Mouse (Mus musculus) cerebellum, postnatal 4 days (tissue): ENCODE measurements around the gene Myo3b.

Experiments used
- DNase-seq, 2 experiments: peaks; one replicate each; pipeline ENCODE4 v3.0.0; 2022; ENCODE audit warnings: low spot score in 2 of 2, mixed read lengths in 1 of 2

The Myo3b gene

GRCm38 (mm10) chr2:70278425-70279277 lies 239.7 kb downstream of the Myo3b start:
- DNase-seq: peak in 1 of 2 experiments; percentile 45

DNA sequence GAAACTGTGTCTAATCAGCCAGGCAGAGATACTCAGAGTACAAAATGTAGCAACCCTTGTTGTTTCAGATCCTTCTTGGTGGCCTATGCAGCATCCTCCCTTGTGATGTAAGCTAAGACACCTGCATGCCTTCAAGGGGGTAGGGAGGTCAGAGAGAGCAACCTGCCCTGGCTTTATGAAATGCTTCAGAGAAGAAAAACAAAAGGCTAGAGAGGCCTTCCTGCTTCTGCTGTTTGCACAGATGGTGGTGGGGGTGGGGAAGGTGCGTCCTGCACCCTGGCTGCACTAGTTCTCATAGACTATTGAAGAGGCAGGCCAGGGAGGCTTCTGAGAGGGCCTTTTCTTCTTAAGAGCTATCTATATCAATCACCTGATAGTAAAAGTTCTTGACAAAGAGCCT lies 245.2 kb downstream of the Myo3b start:
- DNase-seq: no peak

DNA sequence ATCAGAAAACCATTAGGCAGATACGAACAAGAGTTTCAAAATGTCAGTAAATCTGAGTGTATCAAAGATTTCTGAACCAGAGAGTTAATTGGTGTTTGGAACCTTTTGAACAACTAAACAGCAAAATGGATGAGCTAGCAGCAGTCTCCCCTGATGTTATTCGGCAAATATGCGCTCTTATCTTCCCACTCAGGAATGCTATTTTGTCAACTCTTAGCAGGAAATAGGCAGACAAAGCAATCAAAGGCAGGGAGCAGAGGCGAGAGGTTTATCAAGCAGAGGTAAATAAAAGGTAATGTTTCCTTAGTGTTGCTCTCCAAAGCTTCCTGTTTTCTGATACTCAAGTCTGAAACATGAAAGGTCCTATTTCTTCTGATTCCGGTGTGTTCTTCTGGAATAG lies 252.1 kb downstream of the Myo3b start:
- DNase-seq: no peak

DNA sequence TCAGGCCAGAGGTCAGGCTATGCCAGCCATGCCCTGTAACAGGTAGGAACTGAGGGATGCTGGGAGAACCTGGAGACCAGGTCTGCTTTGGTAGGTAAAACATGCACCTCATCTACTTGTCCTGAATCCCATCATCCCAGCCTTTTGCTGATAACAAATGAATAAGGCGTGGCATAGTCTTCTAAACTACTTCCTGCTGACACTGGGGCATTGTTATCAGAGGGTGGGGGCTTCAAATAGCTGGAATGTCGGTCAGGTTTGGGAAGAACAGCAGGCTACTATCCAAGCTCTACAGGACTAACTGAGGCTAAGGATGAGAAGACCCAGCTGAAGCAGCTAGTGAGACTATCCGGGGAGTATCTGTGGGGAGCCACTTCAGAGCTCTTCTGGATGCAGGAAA lies 253.8 kb downstream of the Myo3b start:
- no peak for DNase-seq

DNA sequence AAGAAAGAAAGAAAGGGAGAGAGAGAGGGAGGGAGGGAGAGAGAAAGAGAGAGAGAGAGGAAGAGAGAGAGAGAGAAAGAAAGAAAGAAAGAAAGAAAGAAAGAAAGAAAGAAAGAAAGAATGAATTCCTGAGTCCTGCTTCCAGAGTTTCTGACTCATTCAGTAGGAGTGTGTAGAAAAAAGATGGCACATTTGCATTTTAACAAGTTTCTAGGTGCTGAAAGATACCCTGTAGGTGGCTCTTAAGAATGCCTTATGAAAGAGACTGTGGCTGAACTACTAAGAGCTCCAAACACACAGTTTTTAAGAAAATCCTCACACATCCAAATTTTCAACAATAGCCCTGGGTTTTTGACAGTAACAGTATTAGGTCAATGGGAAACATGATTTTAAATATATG lies 264.0 kb downstream of the Myo3b start:
- no peak for DNase-seq

- no peak for DNase-seq
Observed at GRCm38 (mm10) chr2:70315125-70315524, 276.2 kb downstream of the Myo3b start.

DNA sequence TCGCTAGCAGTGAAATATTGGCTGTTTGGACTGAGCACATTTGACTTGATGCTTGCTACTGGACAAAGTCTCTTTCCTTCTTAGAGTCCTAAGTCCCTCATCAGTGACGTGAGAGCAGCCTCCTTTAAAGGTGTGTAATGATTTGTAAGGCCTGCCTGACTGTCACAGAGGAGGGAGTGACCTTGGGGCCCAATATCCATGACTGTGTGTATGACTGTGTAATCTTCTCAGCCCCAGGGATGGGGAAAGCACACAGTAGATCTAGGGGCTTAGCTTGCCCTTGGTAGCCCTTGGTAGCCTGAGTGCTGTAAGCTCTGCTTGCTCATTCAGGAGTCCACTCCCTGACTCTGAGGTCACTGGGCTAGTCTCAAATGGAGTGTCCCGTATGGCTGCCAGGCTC lies 276.8 kb downstream of the Myo3b start:
- DNase-seq: no peak

DNA sequence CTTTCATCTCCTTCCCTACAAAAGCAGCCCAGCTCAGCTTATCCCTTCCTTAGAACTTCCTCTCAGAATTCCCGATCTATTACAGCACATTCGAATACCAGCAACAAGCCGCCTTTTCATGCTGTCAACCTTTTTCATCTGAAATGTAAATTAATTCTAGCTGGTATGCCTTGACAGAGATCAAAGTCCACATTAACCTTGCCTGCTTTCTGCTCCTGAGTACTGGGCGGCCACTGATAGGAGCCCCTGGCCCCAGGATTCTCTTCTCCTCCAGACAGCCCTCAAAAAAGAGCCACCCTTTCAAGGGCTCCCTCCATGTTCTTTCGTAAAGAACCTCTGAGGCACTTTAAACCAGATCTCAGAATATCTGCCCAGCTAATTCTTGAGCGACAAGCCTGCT lies 278.9 kb downstream of the Myo3b start:
- DNase-seq: no peak

DNA sequence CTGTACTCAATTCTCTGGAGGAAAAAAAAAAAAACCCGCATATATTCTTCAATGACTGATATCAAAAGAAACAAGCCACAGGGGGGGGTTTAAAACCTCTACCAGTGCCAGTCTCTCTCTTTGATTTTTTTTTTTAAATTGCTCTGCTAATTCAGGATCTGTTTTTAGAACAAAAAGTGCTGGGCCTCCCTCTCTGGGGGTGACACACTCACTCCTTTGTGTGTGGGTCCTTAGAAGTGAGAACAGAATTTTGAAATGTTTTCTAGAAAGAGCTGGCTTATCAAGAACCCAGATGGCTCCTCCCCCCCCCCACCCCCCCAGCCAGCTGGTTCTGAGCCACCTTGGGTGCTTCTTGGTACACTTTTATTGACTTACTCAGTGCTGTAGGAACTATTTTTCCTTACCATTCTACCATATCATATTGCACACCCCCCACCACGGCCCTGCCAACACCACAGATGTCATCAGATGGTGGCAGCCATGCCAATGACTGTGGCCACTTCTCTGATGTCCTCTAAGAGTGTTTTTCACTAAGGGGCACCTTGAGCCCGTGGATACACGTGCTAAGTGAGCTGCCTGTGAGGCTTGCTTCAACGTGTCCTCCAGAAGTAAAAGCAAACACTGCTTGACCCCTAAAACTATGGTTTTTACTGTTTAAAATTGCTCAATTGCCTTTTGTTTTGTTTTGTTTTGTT lies 280.1 kb downstream of the Myo3b start:
- peak in 1 of 2 experiments; percentile 17 for DNase-seq

DNA sequence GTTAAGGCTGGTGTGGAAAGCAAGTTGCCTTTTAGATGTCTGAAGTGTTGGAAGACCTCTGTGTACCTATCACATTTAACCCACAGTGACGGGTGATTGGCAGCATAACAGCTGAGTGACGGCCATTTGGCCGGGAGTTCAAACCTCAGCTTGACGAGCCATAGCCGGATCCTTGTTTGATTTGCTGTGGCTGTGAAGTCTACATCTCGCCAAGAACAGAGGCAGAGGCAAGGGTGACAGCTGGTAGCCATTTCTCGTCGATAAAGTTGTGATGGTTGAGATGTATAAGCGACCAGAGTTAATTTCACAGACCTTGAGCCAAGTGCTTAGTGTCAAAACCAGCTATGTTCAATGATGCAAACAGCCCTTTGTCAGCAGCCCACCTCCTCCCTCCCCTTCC lies 283.8 kb downstream of the Myo3b start:
- DNase-seq: peak in 1 of 2 experiments; percentile 48

DNA sequence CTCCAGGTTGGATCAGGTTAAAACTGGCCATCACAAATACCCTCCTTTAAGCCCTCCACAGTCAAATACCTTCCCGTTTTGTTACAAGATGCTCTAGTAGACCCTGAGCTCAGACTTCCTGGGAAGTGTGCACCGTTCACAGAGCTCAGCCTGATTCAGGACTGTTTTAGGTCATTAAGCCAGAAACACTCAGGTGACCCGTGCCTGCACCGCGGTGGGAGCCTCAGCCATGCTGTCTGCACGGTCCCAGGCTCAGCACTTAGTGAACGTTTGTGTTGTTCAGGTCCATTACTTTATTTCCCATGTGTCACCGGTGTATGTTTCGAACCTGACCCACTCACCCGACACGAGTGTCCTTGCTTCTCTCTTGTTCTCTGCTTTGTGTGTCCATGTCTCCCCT lies 288.7 kb downstream of the Myo3b start:
- no peak for DNase-seq

DNA sequence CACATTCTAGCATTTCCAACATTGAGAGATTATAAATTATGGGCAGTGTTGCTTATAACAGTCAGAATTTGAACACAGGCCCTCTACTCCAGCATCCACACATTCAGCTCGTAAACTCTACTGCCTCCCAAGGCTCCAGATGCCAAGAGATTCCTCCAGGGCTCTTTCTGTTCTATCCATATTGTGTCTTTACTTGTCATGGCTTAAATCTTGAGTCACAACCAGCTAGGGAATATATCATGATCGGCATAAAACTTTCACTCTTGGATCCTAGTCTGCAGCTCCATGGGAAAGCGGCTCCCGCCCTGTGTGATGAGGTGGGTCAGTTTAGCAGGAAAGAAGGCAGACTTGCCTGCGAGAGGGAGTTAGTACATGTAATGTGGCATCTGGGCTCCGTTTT lies 294.0 kb downstream of the Myo3b start:
- no peak for DNase-seq

DNA sequence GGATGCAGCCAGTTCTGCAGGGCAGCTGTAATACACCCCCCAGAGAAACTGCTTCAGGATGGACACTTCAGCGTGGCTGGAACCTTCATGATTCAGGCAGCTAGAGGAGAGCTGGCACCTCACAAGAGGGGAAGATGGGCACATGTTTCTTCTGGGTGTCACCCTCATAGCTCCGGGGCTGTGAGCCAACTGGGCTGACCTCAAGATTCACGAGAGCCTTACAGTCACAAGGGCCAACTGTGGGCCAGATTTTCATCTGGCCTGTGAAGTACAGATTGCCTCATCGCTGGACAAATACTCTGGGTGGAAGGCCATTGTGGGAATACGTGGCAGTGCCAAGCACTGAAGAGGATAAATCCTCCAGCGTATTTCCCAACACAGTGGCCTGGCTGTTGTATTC lies 294.6 kb downstream of the Myo3b start:
- DNase-seq: no peak

- DNase-seq: no peak
Observed at GRCm38 (mm10) chr2:70336551-70336950, 297.6 kb downstream of the Myo3b start.

DNA sequence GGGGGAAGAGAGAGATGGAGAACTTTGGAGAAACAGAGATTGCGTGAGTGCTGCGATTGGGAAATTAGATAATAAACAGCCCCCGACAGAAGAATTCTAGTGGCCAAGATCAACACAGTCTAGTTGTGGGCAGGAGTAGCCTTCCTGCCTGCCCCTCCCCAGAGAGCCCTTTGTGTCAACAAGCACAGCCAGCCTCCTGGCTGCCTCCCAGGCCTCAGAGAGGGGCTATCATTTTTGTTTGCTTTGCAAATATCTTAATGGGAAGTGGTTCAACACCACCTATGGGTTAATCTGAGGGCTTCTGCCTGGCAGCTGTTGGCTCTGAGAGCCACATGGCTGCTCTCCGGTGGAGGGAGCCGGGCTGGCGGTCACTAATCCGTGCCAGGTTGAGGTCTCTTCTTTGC lies 298.3 kb downstream of the Myo3b start:
- DNase-seq: peak in 1 of 2 experiments; percentile 50

- peak in 1 of 2 experiments; percentile 8 for DNase-seq
Observed at GRCm38 (mm10) chr2:70337869-70338268, 298.9 kb downstream of the Myo3b start.

GRCm38 (mm10) chr2:70339061-70339460 lies 300.1 kb downstream of the Myo3b start:
- DNase-seq: peak in 1 of 2 experiments; percentile 14

DNA sequence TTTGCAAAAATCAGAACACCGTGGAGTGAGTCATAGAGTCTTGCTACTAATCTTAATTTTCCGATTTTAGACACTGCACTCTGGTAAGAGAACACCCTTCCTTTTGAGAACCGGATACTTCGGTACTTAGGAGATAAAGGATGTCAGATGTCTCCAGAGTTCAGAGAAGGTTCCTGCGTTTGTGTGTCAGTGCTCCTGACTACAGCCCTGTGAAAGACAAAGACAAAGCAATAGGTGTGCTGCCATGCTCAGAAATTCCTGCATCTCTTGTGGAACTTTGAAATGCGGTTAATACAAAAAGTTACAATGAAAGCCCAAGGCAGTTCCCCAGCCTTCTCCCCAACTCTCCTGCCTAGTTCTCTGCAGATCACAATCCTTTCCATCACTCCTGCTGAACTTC lies 300.6 kb downstream of the Myo3b start:
- DNase-seq: no peak

DNA sequence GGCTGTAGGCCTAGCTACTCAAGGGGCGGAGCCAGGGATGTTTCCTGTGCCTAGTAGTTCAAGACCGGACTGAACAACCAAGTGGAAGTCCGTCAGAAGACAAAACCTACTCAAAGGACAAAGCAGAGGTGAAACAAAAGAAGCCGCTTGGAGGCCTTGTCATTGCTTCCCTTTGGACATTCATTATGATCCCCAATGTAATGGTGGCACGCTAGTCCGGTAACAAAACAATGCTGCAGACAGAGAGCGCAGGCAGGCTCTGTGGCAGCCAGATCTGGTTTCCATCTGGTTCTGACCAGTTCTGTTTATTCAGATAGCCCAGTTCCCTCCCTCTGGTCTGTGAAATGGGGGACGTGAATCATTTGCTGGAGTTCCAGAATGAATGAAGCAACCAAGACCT lies 301.3 kb downstream of the Myo3b start:
- DNase-seq: no peak

DNA sequence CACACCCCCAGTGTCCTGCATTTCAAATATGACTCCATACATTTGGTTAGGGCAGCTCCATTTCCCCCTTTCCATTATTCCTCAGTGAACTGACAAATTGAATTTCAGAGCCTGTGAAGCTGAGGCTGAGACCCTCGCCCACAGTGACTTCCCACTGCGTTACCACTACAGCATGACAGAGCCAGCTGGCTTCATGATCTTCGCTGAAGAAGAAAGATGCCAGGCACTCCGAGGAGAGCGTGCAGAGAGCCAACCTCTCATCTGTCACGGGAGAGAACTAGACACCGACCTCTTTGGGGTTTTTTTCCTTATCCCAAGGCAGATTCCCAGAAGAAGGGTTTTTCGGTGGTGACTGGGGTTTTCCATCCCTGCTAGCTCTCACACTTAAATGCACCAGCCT lies 306.2 kb downstream of the Myo3b start:
- peak in 1 of 2 experiments; percentile 50 for DNase-seq

DNA sequence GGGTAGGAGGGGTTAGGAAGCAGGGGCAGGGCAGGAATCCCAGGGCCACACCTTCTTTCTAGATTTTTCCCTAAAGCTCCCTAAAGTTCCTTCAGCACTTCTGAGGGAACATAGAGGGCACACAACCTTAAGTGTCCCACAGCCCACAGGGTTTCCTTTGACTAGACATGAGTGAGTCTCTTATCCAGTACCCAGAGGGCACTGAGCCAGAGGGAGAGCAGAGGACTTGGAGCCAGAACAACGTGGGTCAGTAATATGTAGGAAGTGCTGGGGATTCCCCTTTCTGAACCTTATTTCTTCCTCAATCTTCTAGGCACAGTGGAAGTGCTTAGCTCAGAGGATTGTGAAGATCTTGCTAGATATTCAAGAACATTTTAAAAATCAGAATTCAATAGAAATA lies 308.6 kb downstream of the Myo3b start:
- no peak for DNase-seq

- DNase-seq: no peak
Observed at GRCm38 (mm10) chr2:70348793-70349553, 310.0 kb downstream of the Myo3b start.
